Mouse (Mus musculus) forebrain, embryonic 11.5 days (tissue): Measurements from ENCODE around the gene Qtrt2. TPM values are rescaled to one million over a fixed set of nuclear protein-coding genes. Genes with fewer than 3 reads are reported as not detected.

ENCODE experiments used
- ATAC-seq: fragments of 200-750 bp; cut with Nextera tagmentation; replicated peaks from 2 replicates; pipeline ENCODE4 v1.8.0; 2017; ENCODE audit warnings: moderate TSS enrichment; ENCODE audit not compliant: low FRiP score
- DNase-seq: peaks from one replicate; pipeline ENCODE4 v3.0.0-alpha.2; 2017; ENCODE audit warnings: low spot score
- H3K27ac ChIP-seq: fragments of 300-500 bp; sonication (generic); 2 replicates; pipeline ENCODE4 v1.5.1; 2014; ENCODE audit warnings: low read depth, low read length
- H3K27me3 ChIP-seq: fragments of 300-500 bp; sonication (generic); 2 replicates; pipeline ENCODE4 v1.6.1; 2014; ENCODE audit warnings: mild to moderate bottlenecking, low read length, mixed read lengths; ENCODE audit not compliant: control insufficient read depth, insufficient read depth
- H3K36me3 ChIP-seq: fragments of 300-500 bp; sonication (generic); 2 replicates; pipeline ENCODE4 v1.6.1; 2014; ENCODE audit warnings: mild to moderate bottlenecking, low read length, moderate library complexity, mixed read lengths; ENCODE audit not compliant: control insufficient read depth, insufficient read depth
- H3K4me1 ChIP-seq: fragments of 300-500 bp; sonication (generic); replicated peaks from 2 replicates; pipeline ENCODE4 v1.6.1; 2014; ENCODE audit warnings: low read length, mixed read lengths; ENCODE audit not compliant: control insufficient read depth, insufficient read depth
- H3K4me2 ChIP-seq: fragments of 300-500 bp; sonication (generic); 2 replicates; pipeline ENCODE4 v1.6.1; 2014; ENCODE audit warnings: low read depth, mild to moderate bottlenecking, low read length, moderate library complexity, mixed read lengths; ENCODE audit not compliant: severe bottlenecking
- H3K4me3 ChIP-seq: fragments of 300-500 bp; sonication (generic); 2 replicates; pipeline ENCODE4 v1.5.1; 2014; ENCODE audit warnings: low read depth, low read length
- H3K9ac ChIP-seq: fragments of 300-500 bp; sonication (generic); 2 replicates; pipeline ENCODE4 v1.6.1; 2014; ENCODE audit warnings: low read length
- H3K9me3 ChIP-seq: fragments of 300-500 bp; sonication (generic); 2 replicates; pipeline ENCODE4 v1.6.1; 2016; ENCODE audit warnings: low read length, mixed read lengths; ENCODE audit not compliant: control insufficient read depth
- WGBS: fragments of 180-500 bp; shearing (Covaris S2); extraction: QIAGEN DNeasy Blood & Tissue Kit; methylation state at CpG from one replicate; pipeline ENCODE4 v1.1.7; 2014; 5-methylcytosine and 5-hydroxymethylcytosine counted together
- polyA plus RNA-seq: library from polyadenylated mRNA; unstranded; fragments of >200 nt; fragmentation: Nextera tagmentation; extraction: Ambion mirVana; gene quantifications from 2 replicates; pipeline ENCODE4 v1.2.1, GENCODE M21; 2014

Qtrt2 gene
- polyA plus RNA-seq, 1 experiment from 2014 or later = 47.4 TPM

- 94% methylated on average over 8 of the region's 8 CpGs for WGBS
- Histone ChIP-seq H3K4me2 (no peak overlapping the region), H3K4me3 (no peak overlapping the region), H3K27me3 (no peaks in the 10 kb centered on the region), H3K9ac (no peak overlapping the region), H3K36me3 (no peaks in the 10 kb centered on the region), H3K4me1 (no peaks in the 10 kb centered on the region), H3K9me3 (no peaks in the 10 kb centered on the region), H3K27ac (no peak overlapping the region)
- DNase-seq (no peak), ATAC-seq (no peak)
Observed at GRCm38 (mm10) chr16:43934856-43935255, 8.2 kb upstream of the Qtrt2 start.

GRCm38 (mm10) chr16:43933041-43933440 is 6.4 kb upstream of the Qtrt2 start:
- H3K4me3 ChIP-seq = no peak overlapping the region
- no peaks in the 10 kb centered on the region for H3K27me3 ChIP-seq
- DNase-seq = no peak
- H3K27ac ChIP-seq = no peak overlapping the region
- H3K9ac ChIP-seq = no peak overlapping the region
- H3K36me3 ChIP-seq = no peaks in the 10 kb centered on the region
- H3K9me3 ChIP-seq = no peaks in the 10 kb centered on the region
- H3K4me2 ChIP-seq = no peak overlapping the region
- no peaks in the 10 kb centered on the region for H3K4me1 ChIP-seq
- no peak for ATAC-seq
- WGBS = 91% methylated on average over 6 of the region's 6 CpGs

- Histone ChIP-seq H3K27me3 (no peaks in the 10 kb centered on the region), H3K4me2 (no peak overlapping the region), H3K4me1 (no peaks in the 10 kb centered on the region), H3K9me3 (no peaks in the 10 kb centered on the region), H3K27ac (no peak overlapping the region), H3K36me3 (no peaks in the 10 kb centered on the region), H3K9ac (no peak overlapping the region), H3K4me3 (no peak overlapping the region)
- no peak for DNase-seq
- WGBS = 87% methylated on average over 7 of the region's 7 CpGs
- ATAC-seq = no peak
Observed at GRCm38 (mm10) chr16:43932319-43932718, 5.7 kb upstream of the Qtrt2 start.

- H3K4me3 ChIP-seq = no peak overlapping the region
- no peak for DNase-seq
- H3K27ac ChIP-seq = no peak overlapping the region
- no peak overlapping the region for H3K4me2 ChIP-seq
- H3K27me3 ChIP-seq = no peaks in the 10 kb centered on the region
- ATAC-seq = no peak
- WGBS = 90% methylated on average over 3 of the region's 3 CpGs
- no peaks in the 10 kb centered on the region for H3K4me1 ChIP-seq
- H3K9ac ChIP-seq = no peak overlapping the region
- H3K36me3 ChIP-seq = no peaks in the 10 kb centered on the region
- no peaks in the 10 kb centered on the region for H3K9me3 ChIP-seq
Observed at GRCm38 (mm10) chr16:43931502-43931901, 4.9 kb upstream of the Qtrt2 start.

- Histone ChIP-seq H3K4me3 (no peak overlapping the region), H3K4me2 (no peak overlapping the region), H3K9ac (no peak overlapping the region), H3K4me1 (no peaks in the 10 kb centered on the region), H3K27ac (no peak overlapping the region), H3K27me3 (no peaks in the 10 kb centered on the region), H3K9me3 (no peaks in the 10 kb centered on the region), H3K36me3 (no peaks in the 10 kb centered on the region)
- no peak for DNase-seq
- no peak for ATAC-seq
Observed at GRCm38 (mm10) chr16:43930577-43930976, 4.0 kb upstream of the Qtrt2 start.

GRCm38 (mm10) chr16:43925846-43926245 is 763 bp downstream of the Qtrt2 start:
- Histone ChIP-seq H3K36me3 (no peaks in the 10 kb centered on the region), H3K4me1 (no peaks in the 10 kb centered on the region), H3K27me3 (no peaks in the 10 kb centered on the region), H3K4me2 (no peak overlapping the region), H3K4me3 (no peak overlapping the region), H3K9ac (no peak overlapping the region), H3K27ac (no peak overlapping the region), H3K9me3 (no peaks in the 10 kb centered on the region)
- WGBS = 82% methylated on average over 1 of the region's 1 CpGs
- no peak for ATAC-seq
- DNase-seq = no peak

- Histone ChIP-seq H3K27ac (no peak overlapping the region), H3K27me3 (no peaks in the 10 kb centered on the region), H3K4me2 (no peak overlapping the region), H3K9me3 (no peaks in the 10 kb centered on the region), H3K36me3 (no peaks in the 10 kb centered on the region), H3K4me1 (no peaks in the 10 kb centered on the region), H3K4me3 (no peak overlapping the region), H3K9ac (no peak overlapping the region)
- DNase-seq (no peak), ATAC-seq (no peak)
- WGBS = 75% methylated on average over 6 of the region's 6 CpGs
Observed at GRCm38 (mm10) chr16:43925001-43925558, 1.5 kb downstream of the Qtrt2 start.

GRCm38 (mm10) chr16:43922630-43923029 is 4.0 kb downstream of the Qtrt2 start:
- WGBS = 60% methylated on average over 3 of the region's 3 CpGs
- Histone ChIP-seq H3K4me2 (no peak overlapping the region), H3K36me3 (no peaks in the 10 kb centered on the region), H3K4me1 (no peaks in the 10 kb centered on the region), H3K9me3 (no peaks in the 10 kb centered on the region), H3K27me3 (no peaks in the 10 kb centered on the region), H3K4me3 (no peak overlapping the region), H3K9ac (no peak overlapping the region), H3K27ac (no peak overlapping the region)
- DNase-seq = no peak
- ATAC-seq = no peak

GRCm38 (mm10) chr16:43922024-43922423 is 4.6 kb downstream of the Qtrt2 start:
- ATAC-seq = no peak

More at GRCm38 (mm10) chr16:43922024-43922423, 4.6 kb downstream of the Qtrt2 start:
- no peak overlapping the region for H3K27ac ChIP-seq
- no peak overlapping the region for H3K4me3 ChIP-seq
- H3K4me2 ChIP-seq = no peak overlapping the region
- no peaks in the 10 kb centered on the region for H3K9me3 ChIP-seq
- DNase-seq = no peak
- WGBS = 51% methylated on average over 2 of the region's 2 CpGs
- no peaks in the 10 kb centered on the region for H3K36me3 ChIP-seq
- H3K4me1 ChIP-seq = no peaks in the 10 kb centered on the region
- H3K27me3 ChIP-seq = no peaks in the 10 kb centered on the region
- no peak overlapping the region for H3K9ac ChIP-seq
